Mouse (Mus musculus) B cell, adult (primary cell): Measurements from ENCODE around the gene Tmem256. TPM values are rescaled to one million over a fixed set of nuclear protein-coding genes. Genes with fewer than 3 reads are reported as not detected.

Experiments used
- total RNA-seq: library from RNA; stranded (reverse); gene quantifications from 4 replicates; pipeline ENCODE4 v1.2.4, GENCODE M21; 2023; ENCODE audit not compliant: inconsistent age

The Tmem256 gene
- total RNA-seq, result 30.9 to 38.6 TPM (median 37.0 TPM) in 4 replicates

DNA sequence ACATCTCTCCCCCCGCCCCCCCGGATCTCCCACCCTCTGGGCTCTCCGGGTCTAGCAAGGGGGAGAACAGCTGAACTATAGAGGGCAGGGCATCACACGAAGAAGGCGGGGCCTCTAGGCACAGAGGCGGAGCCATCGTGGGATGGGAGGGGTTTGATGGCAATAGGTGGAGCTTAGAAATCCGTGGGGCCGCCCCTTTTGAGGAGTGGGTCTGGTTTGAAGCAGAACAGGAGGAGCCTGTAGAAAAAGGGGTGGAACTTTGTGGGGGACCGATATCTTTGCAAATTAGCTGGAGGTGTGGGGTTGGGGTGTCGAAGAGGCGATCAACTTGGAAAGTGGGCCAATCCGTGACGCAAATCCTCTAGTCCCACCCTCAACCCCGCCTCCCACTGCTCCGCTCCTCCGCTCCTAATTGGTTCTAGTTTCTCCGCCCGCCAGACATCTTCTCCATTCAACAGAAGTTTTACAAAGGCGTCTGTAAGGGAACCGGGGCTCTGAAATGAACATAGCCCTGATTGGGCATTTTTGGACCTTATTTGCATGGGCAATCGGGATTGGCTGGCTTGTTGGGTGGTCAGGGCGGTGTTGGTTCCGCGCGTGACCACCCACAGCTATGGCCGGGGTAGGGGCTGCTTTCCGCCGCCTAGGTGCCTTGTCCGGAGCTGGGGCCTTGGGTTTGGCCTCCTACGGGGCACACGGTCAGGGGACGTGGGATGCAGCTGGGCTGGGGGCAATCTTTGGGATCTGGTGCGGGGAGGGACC lies at the start of gene Tmem256:
Gene Tmem256 (plus strand): TSS at position 563 of the 762 bp plus-strand sequence.

DNA sequence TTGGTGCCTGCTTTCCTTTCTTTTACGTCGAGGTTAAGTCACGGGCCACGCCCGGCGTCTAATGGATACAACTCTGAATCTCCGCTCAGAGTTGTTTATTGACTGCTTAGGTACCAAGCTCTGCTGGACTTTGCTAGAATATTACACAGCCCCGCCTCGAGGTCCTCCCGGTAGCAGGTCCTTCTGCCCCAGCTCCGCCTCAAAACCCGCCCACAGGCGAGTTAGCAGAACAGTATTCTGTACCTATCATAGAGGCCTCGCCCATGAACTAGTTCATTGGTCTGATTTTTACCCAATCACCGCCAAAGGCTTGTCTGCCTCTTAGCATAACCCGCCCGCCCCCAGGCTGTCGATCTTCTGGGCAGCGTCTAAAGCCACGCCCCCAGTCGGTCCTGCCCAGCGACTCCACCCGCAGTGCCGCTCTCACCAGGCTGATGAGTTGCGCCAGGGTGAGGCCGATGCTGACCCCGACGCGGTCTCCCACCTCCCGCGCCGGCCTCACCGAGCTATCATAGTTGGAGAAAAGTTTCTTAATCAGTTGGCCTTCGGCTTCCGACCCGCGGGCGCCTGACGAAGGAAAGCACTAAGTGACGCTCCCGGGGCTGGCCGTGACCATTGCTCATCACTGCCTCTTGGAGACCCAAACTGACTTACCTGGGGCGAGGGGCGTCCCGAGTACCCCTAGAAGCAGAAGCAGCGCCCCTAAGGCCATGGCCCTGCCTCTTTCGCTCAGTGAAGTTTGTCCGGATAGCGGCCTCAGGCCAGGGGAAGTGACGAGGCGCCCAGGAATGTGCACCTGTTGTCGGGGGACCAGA lies 42.9 kb upstream of the Tmem256 start, which contains the start of gene Chrnb1:
Gene Chrnb1 (minus strand): TSS at position 776 of the 815 bp plus-strand sequence.

DNA sequence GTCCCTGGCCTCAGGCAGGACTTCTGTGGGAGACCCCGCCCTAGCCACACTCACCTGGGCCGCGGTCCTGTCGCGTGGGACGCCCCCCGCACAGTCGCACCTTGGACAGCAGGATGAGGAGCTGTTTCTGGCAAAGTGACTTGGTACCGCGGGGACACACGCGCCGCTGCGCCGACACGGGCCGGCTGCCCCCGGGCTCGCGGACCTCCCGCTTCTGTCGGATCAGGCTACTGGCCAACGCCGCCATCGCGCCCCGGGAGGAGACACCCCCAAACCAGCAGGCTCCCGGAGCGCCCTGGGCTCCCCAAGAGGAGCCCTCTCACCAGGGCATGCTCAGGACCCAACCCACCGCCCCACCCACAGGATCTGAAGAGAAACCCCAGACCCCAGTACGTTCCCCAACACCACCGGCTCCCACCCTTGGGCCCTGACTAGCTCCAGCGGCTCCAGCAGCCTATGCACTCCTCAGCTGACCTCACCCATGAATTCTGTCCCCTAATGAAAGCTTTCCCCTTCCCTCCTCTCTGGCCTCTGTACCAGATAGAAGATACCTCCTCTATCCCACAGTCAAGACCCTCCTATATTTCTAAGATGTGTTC lies 36.8 kb upstream of the Tmem256 start, which contains the start of gene Fgf11:
Gene Fgf11 (minus strand): TSS at position 479 of the 599 bp plus-strand sequence.

DNA sequence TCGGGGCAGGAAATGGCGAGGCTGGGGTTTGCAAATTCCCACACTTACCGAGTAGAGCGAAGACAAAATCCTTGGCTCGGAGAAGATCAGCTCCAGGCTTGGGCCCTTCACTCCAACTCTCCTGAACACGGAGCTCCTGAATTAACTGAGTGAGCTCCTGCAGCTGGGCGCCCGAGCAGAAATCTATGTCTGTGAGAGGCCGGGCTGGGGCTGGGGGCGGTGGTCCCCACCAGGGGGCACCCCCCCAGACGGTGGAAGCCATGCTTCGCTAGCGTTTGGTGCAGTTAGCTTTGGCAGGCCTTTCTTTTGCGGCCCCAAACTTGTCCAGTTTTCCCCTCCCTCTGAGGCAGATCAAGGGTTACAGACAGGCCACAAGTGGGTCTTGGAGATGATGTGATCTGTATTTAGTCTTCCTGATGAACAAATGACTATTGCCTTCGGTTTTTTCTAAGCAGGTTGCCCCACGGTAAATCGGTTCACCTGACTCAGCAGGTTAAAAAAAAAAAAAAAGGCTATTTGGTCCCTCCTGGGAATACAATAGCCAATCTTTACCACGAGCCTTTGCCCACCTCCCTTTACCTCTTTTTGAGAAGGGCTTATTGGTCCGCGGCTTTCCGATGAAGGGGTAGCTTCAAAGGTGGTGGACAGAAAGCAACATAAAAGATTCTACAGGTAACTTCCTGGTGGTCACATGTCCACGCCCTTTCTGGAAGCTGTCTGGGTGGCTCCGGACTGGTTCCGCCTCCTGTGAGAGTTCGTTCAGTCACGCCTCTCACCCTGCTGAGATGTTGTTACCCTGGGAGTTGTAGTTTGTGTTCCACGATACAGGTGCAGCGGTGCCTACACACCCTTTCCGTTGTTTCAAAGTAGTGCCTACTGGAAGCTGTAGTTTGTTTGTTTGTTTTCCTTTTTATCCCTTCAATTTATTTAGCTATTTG lies 33.1 kb upstream of the Tmem256 start, which contains the start of gene Tmem102:
Gene Tmem102 (minus strand): TSS at position 653 of the 938 bp plus-strand sequence.

DNA sequence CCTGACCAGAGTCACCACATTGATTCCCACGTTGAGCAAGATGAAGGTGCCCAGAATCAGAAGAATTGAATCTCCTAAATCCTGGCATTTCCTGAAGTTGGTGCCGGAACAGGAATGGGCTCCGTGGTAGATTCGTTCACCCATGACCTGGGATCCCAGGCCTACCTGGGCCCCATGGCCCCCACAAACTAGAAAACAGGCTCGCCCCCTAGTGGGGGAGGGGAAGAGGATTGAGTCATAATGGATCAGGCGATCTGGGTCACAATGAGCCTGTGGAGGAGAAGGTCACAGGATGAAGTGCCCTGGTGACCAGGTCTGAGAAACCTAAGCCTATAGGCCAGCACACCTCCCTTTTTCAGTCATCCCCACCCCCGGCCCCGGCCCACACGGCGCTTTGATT lies 23.2 kb upstream of the Tmem256 start, which contains the start of gene Gm39566:
Gene Gm39566 (minus strand): TSS at position 144 of the 400 bp plus-strand sequence.

DNA sequence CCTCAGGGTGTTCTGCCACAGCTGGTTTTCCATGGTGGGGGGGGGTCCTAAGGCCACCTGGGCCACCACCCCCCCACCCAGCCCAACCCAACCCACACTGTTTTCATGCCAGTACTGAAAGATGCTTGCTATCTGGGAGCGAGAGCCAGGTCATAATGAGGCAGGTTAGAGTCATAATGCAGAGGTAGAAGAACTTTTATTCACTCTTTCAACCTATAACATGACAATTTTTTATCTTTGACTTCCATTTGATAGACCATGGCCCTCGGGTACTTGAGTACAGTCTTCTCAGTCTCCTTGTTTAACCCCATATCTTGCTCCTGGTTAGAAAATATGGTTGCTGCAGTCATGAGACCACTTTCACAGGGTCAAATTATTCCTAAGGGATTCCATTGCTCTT lies 19.9 kb upstream of the Tmem256 start, which contains the start of gene Spem2:
Gene Spem2 (minus strand): TSS at position 101 of the 400 bp plus-strand sequence.

DNA sequence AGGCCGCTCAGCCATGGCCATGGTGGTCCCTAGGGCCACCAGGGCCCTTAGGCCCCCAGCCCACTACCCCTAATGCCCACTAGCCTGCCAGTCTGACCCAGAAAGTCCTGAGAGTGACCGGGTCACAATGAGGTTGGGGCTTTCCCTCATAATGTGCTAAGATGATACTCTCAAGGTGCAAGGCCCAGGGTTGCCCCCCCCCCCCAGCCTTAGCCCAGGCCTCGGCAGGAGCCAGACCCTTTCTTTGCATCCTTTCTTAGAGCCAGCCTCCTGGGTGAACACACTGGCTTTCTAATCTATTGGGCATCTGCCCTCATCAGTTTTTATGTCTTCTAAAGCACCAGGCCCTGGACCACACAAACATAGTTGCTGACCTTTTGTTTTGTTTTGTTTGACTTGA lies 16.2 kb upstream of the Tmem256 start, which contains the start of gene Spem1:
Gene Spem1 (minus strand): TSS at position 101 of the 400 bp plus-strand sequence.

DNA sequence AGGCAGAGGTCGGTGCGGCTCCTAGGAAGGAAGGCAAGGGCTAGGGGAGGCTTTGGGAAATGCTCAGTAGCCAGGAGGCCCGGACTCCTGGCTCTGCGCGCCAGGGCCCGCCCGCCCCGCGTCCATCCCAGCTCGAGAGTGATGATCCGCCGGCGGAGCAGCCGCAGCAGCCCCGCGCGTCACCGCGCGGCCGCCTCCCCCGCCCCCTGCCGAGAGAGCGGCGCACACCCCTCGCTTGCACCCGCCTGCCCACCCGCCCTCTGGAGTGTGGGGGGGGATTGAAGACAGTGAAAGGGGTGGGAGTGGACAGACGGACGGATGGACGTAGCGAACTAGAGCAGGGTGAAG lies 736 bp upstream of the Tmem256 start, which contains the start of gene Nlgn2:
Gene Nlgn2 (minus strand): TSS at position 181 of the 348 bp plus-strand sequence.

DNA sequence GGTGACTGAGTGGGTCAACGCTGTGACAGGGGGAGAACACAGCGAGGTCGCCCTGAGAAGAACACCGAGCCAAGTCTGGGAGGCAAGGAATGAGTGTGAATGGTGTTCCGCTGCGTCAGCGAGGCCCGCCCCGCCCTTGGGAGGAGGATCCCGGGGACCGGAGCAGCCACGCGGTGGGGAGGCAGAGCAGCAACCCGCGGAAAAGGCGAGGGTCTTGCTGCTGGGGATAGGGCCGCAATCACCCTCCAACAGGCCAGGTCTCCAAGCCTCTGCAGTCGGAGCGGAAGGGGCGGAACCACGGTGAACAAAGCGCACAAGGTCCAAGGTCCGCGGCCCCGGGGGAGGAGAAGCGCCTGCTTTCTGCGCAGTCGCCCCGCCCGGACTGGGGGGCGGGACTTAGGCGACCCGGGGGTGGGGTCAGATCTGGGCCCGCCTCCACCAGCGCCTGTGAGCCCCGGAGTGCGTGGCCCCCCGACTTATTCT lies 7.9 kb downstream of the Tmem256 start, which contains the start of gene Plscr3:
Gene Plscr3 (plus strand): TSS at position 179 of the 483 bp plus-strand sequence.

DNA sequence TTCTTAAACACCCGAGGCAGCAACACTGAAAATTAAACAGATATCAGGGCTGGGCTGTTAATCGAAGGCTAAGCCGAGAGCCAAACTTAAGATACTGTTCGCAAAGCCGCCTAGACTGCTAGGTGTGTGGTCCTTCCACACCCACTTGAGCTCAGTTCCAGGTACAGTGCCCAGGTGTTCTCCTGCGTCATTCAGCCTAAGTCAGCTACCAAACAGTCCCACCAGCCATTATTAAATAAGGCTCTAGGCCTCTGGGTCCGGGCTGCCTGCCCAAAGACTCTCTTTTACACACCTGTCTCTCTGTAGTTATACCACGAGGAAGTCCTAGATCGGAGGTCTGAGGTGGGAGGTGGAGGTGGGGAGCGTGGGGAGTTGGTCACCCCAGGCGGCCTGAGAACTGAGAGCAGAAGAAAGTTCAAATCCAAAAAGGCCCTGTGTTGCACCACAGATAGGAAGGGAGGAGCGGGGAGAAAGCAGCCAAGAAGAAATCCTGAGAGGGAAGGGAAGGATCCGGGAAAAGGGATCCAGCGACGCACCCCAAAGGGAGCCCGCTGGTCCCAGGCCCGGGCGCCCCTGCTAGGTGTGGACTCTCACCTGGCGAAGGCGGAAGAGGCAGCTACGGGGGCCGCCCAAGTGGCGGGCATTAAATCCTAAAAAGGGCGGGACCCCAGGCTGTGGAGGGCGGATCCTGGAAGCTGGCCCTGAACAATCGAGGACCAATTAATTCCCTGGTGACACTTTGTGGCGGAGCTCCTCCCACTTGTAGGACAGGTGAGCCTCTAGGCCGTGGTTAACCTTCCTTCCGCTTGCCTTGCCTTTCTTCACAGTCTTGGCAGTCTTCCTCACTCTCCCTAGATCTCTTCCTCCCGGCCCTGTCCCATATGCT lies 20.0 kb downstream of the Tmem256 start, which contains the start of gene Tnk1:
Gene Tnk1 (minus strand): TSS at position 618 of the 886 bp plus-strand sequence.

DNA sequence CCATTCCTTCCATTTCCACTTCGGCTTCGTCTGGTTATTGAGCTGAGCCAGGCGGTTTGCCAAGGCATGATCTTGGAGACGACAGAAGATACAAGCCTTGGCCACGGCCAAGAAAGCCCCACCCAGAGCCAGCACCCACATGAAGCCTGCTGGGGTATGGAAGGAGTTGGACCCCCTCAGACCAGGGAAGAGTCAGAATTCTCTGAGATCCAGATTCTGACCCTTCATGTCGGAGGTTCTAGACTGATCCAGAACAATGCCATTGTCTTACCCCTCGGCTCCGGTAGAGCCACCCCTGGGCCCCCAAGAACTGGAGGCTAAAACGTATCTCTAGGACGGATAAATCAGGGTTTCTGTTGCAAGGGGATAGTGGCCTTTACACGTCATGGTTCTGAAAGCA lies 39.6 kb downstream of the Tmem256 start, which contains the start of gene Tmem95:
Gene Tmem95 (minus strand): TSS at position 141 of the 400 bp plus-strand sequence.

DNA sequence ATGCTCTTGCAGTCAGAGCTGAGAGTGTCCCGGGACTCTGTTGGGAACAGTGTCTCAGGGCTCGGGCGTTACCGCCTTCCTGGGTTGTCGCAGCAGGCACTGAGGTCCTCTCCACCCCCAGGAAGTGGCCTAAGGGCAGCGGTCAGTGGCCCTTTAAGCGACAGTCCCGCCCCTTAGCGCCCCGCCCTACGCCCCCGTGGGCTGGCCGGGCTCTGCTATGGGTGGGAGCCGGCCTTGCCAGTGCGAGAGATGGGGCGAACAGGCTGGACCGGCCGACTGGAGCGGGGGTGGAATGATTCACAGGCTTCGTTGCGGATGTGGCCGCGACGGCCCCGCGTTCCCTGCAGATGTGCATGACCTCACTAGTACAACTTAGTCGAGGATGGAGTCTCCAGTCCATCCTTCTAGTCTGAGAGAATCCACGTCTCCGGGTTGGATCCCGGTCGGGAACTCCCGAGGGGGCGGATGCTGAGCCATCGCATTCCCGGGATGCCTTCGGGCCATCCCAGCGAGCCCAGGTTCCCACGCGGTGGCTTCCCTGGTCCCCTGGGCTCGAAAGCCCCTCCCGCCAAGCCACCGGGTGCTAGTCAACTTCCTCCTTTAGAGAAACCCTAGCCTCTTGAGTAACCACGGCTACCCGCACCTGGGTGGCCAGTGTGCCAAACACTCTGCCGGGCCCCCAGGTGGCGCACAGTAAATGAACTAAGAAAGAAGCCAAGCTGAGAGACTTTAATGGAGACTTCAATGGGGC lies 42.7 kb downstream of the Tmem256 start, which contains the start of gene Kctd11:
Gene Kctd11 (minus strand): TSS at position 554 of the 751 bp plus-strand sequence.

Other genes with a start within 250 kb of the Tmem256 start
- 0.33 TPM in 1 of 4 replicates, not detected in the others for gene Atp1b2, start 232.6 kb upstream of the Tmem256 start, total RNA-seq
- not detected in 4 replicates for gene Shbg, start 220.6 kb upstream of the Tmem256 start, total RNA-seq
- gene Sat2, start 216.5 kb upstream of the Tmem256 start, total RNA-seq, result not detected in 4 replicates
- 76.8 to 83.1 TPM (median 77.8 TPM) in 4 replicates for gene Fxr2, start 205.5 kb upstream of the Tmem256 start, total RNA-seq
- gene Sox15, start 183.2 kb upstream of the Tmem256 start, total RNA-seq, result 0.84 TPM in 1 of 4 replicates, not detected in the others
- 58.0 to 71.6 TPM (median 63.0 TPM) in 4 replicates for gene Mpdu1, start 175.9 kb upstream of the Tmem256 start, total RNA-seq
- gene Cd68, start 172.4 kb upstream of the Tmem256 start, total RNA-seq, result 11.8 to 14.7 TPM (median 12.5 TPM) in 4 replicates
- gene Eif4a1, start 166.1 kb upstream of the Tmem256 start, total RNA-seq, result 670 to 697 TPM (median 692 TPM) in 4 replicates
- gene Senp3, start 156.4 kb upstream of the Tmem256 start, total RNA-seq, result 108 to 153 TPM (median 136 TPM) in 4 replicates
- gene Tnfsf13, start 152.7 kb upstream of the Tmem256 start, total RNA-seq, result 0.32 TPM in 1 of 4 replicates, not detected in the others
- 0.51 TPM in 1 of 4 replicates, not detected in the others for gene Tnfsf12, start 142.7 kb upstream of the Tmem256 start, total RNA-seq
- 0.45 to 0.78 TPM in 2 of 4 replicates, not detected in the others for gene Tnfsfm13, start 142.4 kb upstream of the Tmem256 start, total RNA-seq
- gene Polr2a, start 79.9 kb upstream of the Tmem256 start, total RNA-seq, result 231 to 244 TPM (median 242 TPM) in 4 replicates
- not detected in 4 replicates for gene Slc35g3, start 76.5 kb upstream of the Tmem256 start, total RNA-seq
- gene Zbtb4, start 72.6 kb upstream of the Tmem256 start, total RNA-seq, result 52.3 to 57.6 TPM (median 54.5 TPM) in 4 replicates
- 8.3 to 11.3 TPM (median 10.1 TPM) in 4 replicates for gene Chrnb1, start 42.6 kb upstream of the Tmem256 start, total RNA-seq
- gene Fgf11, start 36.7 kb upstream of the Tmem256 start, total RNA-seq, result 0.16 to 0.27 TPM in 2 of 4 replicates, not detected in the others
- not detected in 4 replicates for gene Tmem102, start 32.9 kb upstream of the Tmem256 start, total RNA-seq
- not detected in 4 replicates for gene Gm39566, start 23.2 kb upstream of the Tmem256 start, total RNA-seq
- not detected in 4 replicates for gene Spem2, start 20.0 kb upstream of the Tmem256 start, total RNA-seq
- gene Spem1, start 16.3 kb upstream of the Tmem256 start, total RNA-seq, result not detected in 4 replicates
- 0.24 to 1.3 TPM (median 0.59 TPM) in 4 replicates for gene Nlgn2, start 730 bp upstream of the Tmem256 start, total RNA-seq
- 9.8 to 13.0 TPM (median 11.5 TPM) in 4 replicates for gene Plscr3, start 7.9 kb downstream of the Tmem256 start, total RNA-seq
- gene Tnk1, start 20.2 kb downstream of the Tmem256 start, total RNA-seq, result not detected in 4 replicates
- gene Tmem95, start 39.5 kb downstream of the Tmem256 start, total RNA-seq, result not detected in 4 replicates
- gene Kctd11, start 42.9 kb downstream of the Tmem256 start, total RNA-seq, result 1.8 to 2.3 TPM (median 2.0 TPM) in 4 replicates
- gene Acap1, start 57.0 kb downstream of the Tmem256 start, total RNA-seq, result 477 to 556 TPM (median 497 TPM) in 4 replicates
- gene 2810408A11Rik, start 62.5 kb downstream of the Tmem256 start, total RNA-seq, result 2.1 to 2.7 TPM (median 2.3 TPM) in 4 replicates
- 55.7 to 74.4 TPM (median 62.8 TPM) in 4 replicates for gene Neurl4, start 62.6 kb downstream of the Tmem256 start, total RNA-seq
- gene Gps2, start 75.4 kb downstream of the Tmem256 start, total RNA-seq, result 138 to 159 TPM (median 142 TPM) in 4 replicates
- gene Eif5a, start 83.4 kb downstream of the Tmem256 start, total RNA-seq, result 362 to 387 TPM (median 377 TPM) in 4 replicates
- gene Ybx2, start 97.3 kb downstream of the Tmem256 start, total RNA-seq, result not detected in 4 replicates
- gene Slc2a4, start 109.7 kb downstream of the Tmem256 start, total RNA-seq, result not detected in 4 replicates
- not detected in 4 replicates for gene Cldn7, start 126.3 kb downstream of the Tmem256 start, total RNA-seq
- 103 to 123 TPM (median 108 TPM) in 4 replicates for gene Ctdnep1, start 142.6 kb downstream of the Tmem256 start, total RNA-seq
- 34.4 to 62.8 TPM (median 46.7 TPM) in 4 replicates for gene Elp5, start 144.0 kb downstream of the Tmem256 start, total RNA-seq
- 311 to 355 TPM (median 331 TPM) in 4 replicates for gene Gabarap, start 152.6 kb downstream of the Tmem256 start, total RNA-seq
- 52.7 to 62.9 TPM (median 56.6 TPM) in 4 replicates for gene Phf23, start 157.3 kb downstream of the Tmem256 start, total RNA-seq
- gene Dvl2, start 162.1 kb downstream of the Tmem256 start, total RNA-seq, result 48.4 to 53.5 TPM (median 51.0 TPM) in 4 replicates
- gene Acadvl, start 176.9 kb downstream of the Tmem256 start, total RNA-seq, result 53.0 to 60.7 TPM (median 59.3 TPM) in 4 replicates
- gene Dlg4, start 178.4 kb downstream of the Tmem256 start, total RNA-seq, result 3.5 to 5.4 TPM (median 4.2 TPM) in 4 replicates
- gene Asgr1, start 215.6 kb downstream of the Tmem256 start, total RNA-seq, result not detected in 4 replicates